Mouse (Mus musculus): ENCODE measurements at regions not wholly inside any gene's neighbourhood (a gene's known extent, or its start where the extent isn't known, plus 50 kb on each side); places are given as distances from the start of the nearest gene placed in this dataset.

- no peak for DNase-seq
These were observed 69.6 kb upstream of the Slc35b4 start for GRCm38 (mm10) chr6:34246512-34246911.

GRCm38 (mm10) chr6:34243001-34243400 lies 66.1 kb upstream of the Slc35b4 start:
- DNase-seq: no peak

- DNase-seq: no peak
These were observed 65.6 kb upstream of the Slc35b4 start for GRCm38 (mm10) chr6:34242486-34242885.

GRCm38 (mm10) chr6:34235132-34235531 lies 58.2 kb upstream of the Slc35b4 start:
- DNase-seq: no peak

GRCm38 (mm10) chr6:34234443-34235020 lies 57.6 kb upstream of the Slc35b4 start:
- DNase-seq: no peak

GRCm38 (mm10) chr6:34230768-34231381 lies 54.0 kb upstream of the Slc35b4 start:
- DNase-seq: peak; percentile 28

GRCm38 (mm10) chr6:34227131-34227530 lies 50.2 kb upstream of the Slc35b4 start:
- no peak for DNase-seq

All from right cerebral cortex, adult 18-20 months (tissue).